Mouse (Mus musculus): ENCODE data around the gene Nudc. TPM values are rescaled to one million over a fixed set of nuclear protein-coding genes. Genes with fewer than 3 reads are reported as not detected.

Gene Nudc
- polyA plus RNA-seq, 1 experiment from 2014 or later: 93.7 TPM

GRCm38 (mm10) chr4:133570066-133570466, 24.3 kb upstream of the Nudc start:
- Histone ChIP-seq H3K4me3 (ENCODE audit: low read depth, low read length) (peak overlapping the region; percentile 7; the same call in 1 of the 2 replicates), H3K27me3 (ENCODE audit: control insufficient read depth, insufficient read depth, low read depth, low read length) (no peaks in the 10 kb centered on the region), H3K9me3 (replicated peaks; ENCODE audit: control insufficient read depth, low read length) (no peaks in the 10 kb centered on the region), H3K9ac (ENCODE audit: low read depth, low read length) (no peak overlapping the region), H3K27ac (ENCODE audit: low read length) (peak overlapping the region; percentile 78), H3K36me3 (ENCODE audit: control insufficient read depth, insufficient read depth) (no peaks in the 10 kb centered on the region), H3K4me2 (ENCODE audit: low read depth, low read length) (peak overlapping the region; percentile 48; the same call in 1 of the 2 replicates), H3K4me1 (ENCODE audit: control insufficient read depth, low read depth, low read length) (peaks cover 8% of the 10 kb centered on the region)
- 31% methylated on average over 10 of the region's 10 CpGs for WGBS (ENCODE audit: insufficient replicate concordance)
- peak; percentile 75 for ATAC-seq (ENCODE audit: low read depth)

- peak overlapping the region; percentile 7; the same call in 1 of the 2 replicates for H3K4me3 ChIP-seq (ENCODE audit: low read depth, low read length)
- peaks cover 6% of the 10 kb centered on the region; the same call in 1 of the 2 replicates for H3K4me1 ChIP-seq (ENCODE audit: control insufficient read depth, low read depth, low read length)
- 57% methylated on average over 10 of the region's 10 CpGs for WGBS (ENCODE audit: insufficient replicate concordance)
- ATAC-seq (ENCODE audit: low read depth): peak; percentile 47
- H3K36me3 ChIP-seq (ENCODE audit: control insufficient read depth, insufficient read depth): no peaks in the 10 kb centered on the region
- H3K27me3 ChIP-seq (ENCODE audit: control insufficient read depth, insufficient read depth, low read depth, low read length): no peaks in the 10 kb centered on the region
- H3K4me2 ChIP-seq (ENCODE audit: low read depth, low read length): peak overlapping the region; percentile 48; the same call in 1 of the 2 replicates
- no peaks in the 10 kb centered on the region for H3K9me3 ChIP-seq (replicated peaks; ENCODE audit: control insufficient read depth, low read length)
- no peak overlapping the region for H3K9ac ChIP-seq (ENCODE audit: low read depth, low read length)
- peak overlapping the region; percentile 78 for H3K27ac ChIP-seq (ENCODE audit: low read length)
Observed at GRCm38 (mm10) chr4:133569291-133570065, 23.7 kb upstream of the Nudc start.

GRCm38 (mm10) chr4:133567251-133567650, 21.5 kb upstream of the Nudc start:
- H3K27me3 ChIP-seq (ENCODE audit: control insufficient read depth, insufficient read depth, low read depth, low read length): no peaks in the 10 kb centered on the region
- no peak overlapping the region for H3K4me2 ChIP-seq (ENCODE audit: low read depth, low read length)
- WGBS (ENCODE audit: insufficient replicate concordance): 22% methylated on average over 8 of the region's 8 CpGs
- no peaks in the 10 kb centered on the region; the same call in 1 of the 2 replicates for H3K4me1 ChIP-seq (ENCODE audit: control insufficient read depth, low read depth, low read length)
- H3K27ac ChIP-seq (ENCODE audit: low read length): no peak overlapping the region
- no peaks in the 10 kb centered on the region for H3K9me3 ChIP-seq (replicated peaks; ENCODE audit: control insufficient read depth, low read length)
- no peak overlapping the region for H3K9ac ChIP-seq (ENCODE audit: low read depth, low read length)
- no peak overlapping the region for H3K4me3 ChIP-seq (ENCODE audit: low read depth, low read length)
- H3K36me3 ChIP-seq (ENCODE audit: control insufficient read depth, insufficient read depth): no peaks in the 10 kb centered on the region
- ATAC-seq (ENCODE audit: low read depth): no peak

GRCm38 (mm10) chr4:133563123-133563571, 17.4 kb upstream of the Nudc start:
- H3K4me1 ChIP-seq (ENCODE audit: control insufficient read depth, low read depth, low read length): no peaks in the 10 kb centered on the region; the same call in 1 of the 2 replicates
- H3K27ac ChIP-seq (ENCODE audit: low read length): no peak overlapping the region
- ATAC-seq (ENCODE audit: low read depth): no peak
- H3K36me3 ChIP-seq (ENCODE audit: control insufficient read depth, insufficient read depth): no peaks in the 10 kb centered on the region
- no peaks in the 10 kb centered on the region for H3K27me3 ChIP-seq (ENCODE audit: control insufficient read depth, insufficient read depth, low read depth, low read length)
- no peak overlapping the region for H3K9ac ChIP-seq (ENCODE audit: low read depth, low read length)
- 56% methylated on average over 11 of the region's 11 CpGs for WGBS (ENCODE audit: insufficient replicate concordance)
- no peak overlapping the region for H3K4me3 ChIP-seq (ENCODE audit: low read depth, low read length)
- H3K4me2 ChIP-seq (ENCODE audit: low read depth, low read length): no peak overlapping the region
- H3K9me3 ChIP-seq (replicated peaks; ENCODE audit: control insufficient read depth, low read length): no peaks in the 10 kb centered on the region

- no peak for ATAC-seq (ENCODE audit: low read depth)
- WGBS (ENCODE audit: insufficient replicate concordance): 51% methylated on average over 4 of the region's 4 CpGs
- H3K27ac ChIP-seq (ENCODE audit: low read length): no peak overlapping the region
Observed at GRCm38 (mm10) chr4:133561622-133562021, 15.8 kb upstream of the Nudc start.

GRCm38 (mm10) chr4:133559846-133560245, 14.1 kb upstream of the Nudc start:
- no peak for ATAC-seq (ENCODE audit: low read depth)
- Histone ChIP-seq H3K27ac (ENCODE audit: low read length) (no peak overlapping the region), H3K4me2 (ENCODE audit: low read depth, low read length) (no peak overlapping the region)

More at GRCm38 (mm10) chr4:133561622-133562021, 15.8 kb upstream of the Nudc start:
- Histone ChIP-seq H3K27me3 (ENCODE audit: control insufficient read depth, insufficient read depth, low read depth, low read length) (no peaks in the 10 kb centered on the region), H3K4me2 (ENCODE audit: low read depth, low read length) (no peak overlapping the region), H3K4me3 (ENCODE audit: low read depth, low read length) (no peak overlapping the region), H3K9ac (ENCODE audit: low read depth, low read length) (no peak overlapping the region), H3K36me3 (ENCODE audit: control insufficient read depth, insufficient read depth) (no peaks in the 10 kb centered on the region), H3K4me1 (ENCODE audit: control insufficient read depth, low read depth, low read length) (no peaks in the 10 kb centered on the region; the same call in 1 of the 2 replicates), H3K9me3 (replicated peaks; ENCODE audit: control insufficient read depth, low read length) (no peaks in the 10 kb centered on the region)

GRCm38 (mm10) chr4:133557041-133557717, 11.4 kb upstream of the Nudc start:
- ATAC-seq (ENCODE audit: low read depth): peak; percentile 88
- Histone ChIP-seq H3K4me1 (ENCODE audit: control insufficient read depth, low read depth, low read length) (peaks cover 19% of the 10 kb centered on the region), H3K36me3 (ENCODE audit: control insufficient read depth, insufficient read depth) (no peaks in the 10 kb centered on the region), H3K27ac (ENCODE audit: low read length) (peak overlapping the region; percentile 77), H3K27me3 (ENCODE audit: control insufficient read depth, insufficient read depth, low read depth, low read length) (no peaks in the 10 kb centered on the region), H3K4me2 (ENCODE audit: low read depth, low read length) (0 out of 2 replicates have a peak overlapping the region, but pooled peaks have one; percentile 20), H3K4me3 (ENCODE audit: low read depth, low read length) (no peak overlapping the region), H3K9me3 (replicated peaks; ENCODE audit: control insufficient read depth, low read length) (no peaks in the 10 kb centered on the region), H3K9ac (ENCODE audit: low read depth, low read length) (no peak overlapping the region)
- WGBS (ENCODE audit: insufficient replicate concordance): 46% methylated on average over 10 of the region's 10 CpGs

More at GRCm38 (mm10) chr4:133559846-133560245, 14.1 kb upstream of the Nudc start:
- Histone ChIP-seq H3K9me3 (replicated peaks; ENCODE audit: control insufficient read depth, low read length) (no peaks in the 10 kb centered on the region), H3K4me3 (ENCODE audit: low read depth, low read length) (no peak overlapping the region), H3K9ac (ENCODE audit: low read depth, low read length) (no peak overlapping the region), H3K36me3 (ENCODE audit: control insufficient read depth, insufficient read depth) (no peaks in the 10 kb centered on the region), H3K27me3 (ENCODE audit: control insufficient read depth, insufficient read depth, low read depth, low read length) (no peaks in the 10 kb centered on the region), H3K4me1 (ENCODE audit: control insufficient read depth, low read depth, low read length) (no peaks in the 10 kb centered on the region; the same call in 1 of the 2 replicates)
- WGBS (ENCODE audit: insufficient replicate concordance): 50% methylated on average over 4 of the region's 4 CpGs

GRCm38 (mm10) chr4:133553448-133554330, 7.9 kb upstream of the Nudc start:
- Histone ChIP-seq H3K9me3 (replicated peaks; ENCODE audit: control insufficient read depth, low read length) (no peaks in the 10 kb centered on the region), H3K4me2 (ENCODE audit: low read depth, low read length) (peak overlapping the region; percentile 8; the same call in 1 of the 2 replicates), H3K4me1 (ENCODE audit: control insufficient read depth, low read depth, low read length) (peaks cover 22% of the 10 kb centered on the region), H3K36me3 (ENCODE audit: control insufficient read depth, insufficient read depth) (no peaks in the 10 kb centered on the region), H3K27me3 (ENCODE audit: control insufficient read depth, insufficient read depth, low read depth, low read length) (no peaks in the 10 kb centered on the region), H3K9ac (ENCODE audit: low read depth, low read length) (no peak overlapping the region), H3K27ac (ENCODE audit: low read length) (no peak overlapping the region), H3K4me3 (ENCODE audit: low read depth, low read length) (no peak overlapping the region)
- ATAC-seq (ENCODE audit: low read depth): no peak
- WGBS (ENCODE audit: insufficient replicate concordance): 46% methylated on average over 19 of the region's 19 CpGs
